Mouse (Mus musculus) liver, postnatal 0 days (tissue): ENCODE measurements around the gene Olfr1442.

Source experiments
- CTCF ChIP-seq: sonication (generic); IDR thresholded peaks from 2 replicates; pipeline ENCODE4 v1.5.1; 2016; ENCODE audit warnings: antibody characterized with exemption, low read depth
- EP300 ChIP-seq: IDR thresholded peaks from 2 replicates; pipeline ENCODE4 v1.6.1; 2016; ENCODE audit warnings: antibody characterized with exemption, low read depth, mild to moderate bottlenecking

DNA sequence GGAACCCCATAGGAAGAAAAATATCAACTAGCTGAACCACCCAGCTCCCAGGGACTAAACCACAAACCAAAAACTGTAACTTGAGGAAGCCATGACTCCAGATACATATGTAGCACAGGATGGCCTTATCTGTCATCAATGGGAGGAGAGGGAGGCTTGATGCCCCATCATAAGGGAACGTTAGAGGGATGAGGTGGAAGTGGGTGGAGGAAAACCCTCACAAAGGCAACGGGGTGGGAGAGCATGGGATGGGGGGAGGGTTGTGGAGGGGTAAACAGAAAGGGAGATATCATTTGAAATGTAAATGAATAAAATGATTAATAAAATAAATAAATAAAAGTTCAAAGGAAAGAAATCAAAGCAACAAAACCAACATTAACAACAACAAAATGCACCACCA is 50.2 kb downstream of the Olfr1442 start:
- TF ChIP-seq CTCF, result no peak
- no peak for TF ChIP-seq EP300
